Mouse (Mus musculus) thymus, adult 2 months (tissue): ENCODE results near the gene Nop56. TPM values are rescaled to one million over a fixed set of nuclear protein-coding genes. Genes with fewer than 3 reads are reported as not detected.

Source experiments
- DNase-seq: peaks from one replicate; pipeline ENCODE4 v3.0.0; 2021
- H3K27ac ChIP-seq: fragments of 200-500 bp; 2 replicates; pipeline ENCODE4 v1.5.1; 2012; ENCODE audit warnings: low read length, control low read depth; ENCODE audit not compliant: control insufficient read depth, insufficient read depth
- H3K27me3 ChIP-seq: fragments of 200-500 bp; 2 replicates; pipeline ENCODE4 v1.6.1; 2012; ENCODE audit warnings: mild to moderate bottlenecking, low read length, moderate library complexity, mixed read lengths; ENCODE audit not compliant: control insufficient read depth, insufficient read depth
- H3K36me3 ChIP-seq: fragments of 200-500 bp; 2 replicates; pipeline ENCODE4 v1.6.1; 2012; ENCODE audit warnings: mild to moderate bottlenecking, low read length, moderate library complexity; ENCODE audit not compliant: control insufficient read depth, insufficient read depth
- H3K4me1 ChIP-seq: fragments of 200-500 bp; replicated peaks from 2 replicates; pipeline ENCODE4 v1.6.1; 2012; ENCODE audit warnings: low read length; ENCODE audit not compliant: control insufficient read depth, insufficient read depth
- H3K4me3 ChIP-seq: fragments of 200-500 bp; 2 replicates; pipeline ENCODE4 v1.5.1; 2012; ENCODE audit warnings: mild to moderate bottlenecking, low read length, control low read depth, moderate library complexity; ENCODE audit not compliant: control insufficient read depth, insufficient read depth
- CTCF ChIP-seq: fragments of 200-500 bp; IDR thresholded peaks from 2 replicates; pipeline ENCODE4 v1.5.1; 2012; ENCODE audit warnings: mild to moderate bottlenecking, control low read depth, low read length, moderate library complexity, borderline replicate concordance; ENCODE audit not compliant: control insufficient read depth, poor library complexity, insufficient read depth; ENCODE audit errors: extremely low read depth
- POLR2A ChIP-seq: fragments of 200-500 bp; IDR thresholded peaks from 2 replicates; pipeline ENCODE4 v1.6.1; 2012; ENCODE audit warnings: mild to moderate bottlenecking, low read length, control low read depth, moderate library complexity; ENCODE audit not compliant: control insufficient read depth, poor library complexity, insufficient read depth; ENCODE audit errors: extremely low read depth
- WGBS: fragments of 180-500 bp; shearing (Covaris S2); methylation state at CpG from one replicate; pipeline ENCODE4 v1.1.7; 2018; 5-methylcytosine and 5-hydroxymethylcytosine counted together
- polyA plus RNA-seq: library from polyadenylated mRNA; depleted of rRNA; stranded (reverse); fragments of >200 nt; gene quantifications from 2 replicates; pipeline ENCODE4 v1.2.3, GENCODE M21; 2012

The Nop56 gene
- polyA plus RNA-seq, 1 experiment: 214 TPM

DNA sequence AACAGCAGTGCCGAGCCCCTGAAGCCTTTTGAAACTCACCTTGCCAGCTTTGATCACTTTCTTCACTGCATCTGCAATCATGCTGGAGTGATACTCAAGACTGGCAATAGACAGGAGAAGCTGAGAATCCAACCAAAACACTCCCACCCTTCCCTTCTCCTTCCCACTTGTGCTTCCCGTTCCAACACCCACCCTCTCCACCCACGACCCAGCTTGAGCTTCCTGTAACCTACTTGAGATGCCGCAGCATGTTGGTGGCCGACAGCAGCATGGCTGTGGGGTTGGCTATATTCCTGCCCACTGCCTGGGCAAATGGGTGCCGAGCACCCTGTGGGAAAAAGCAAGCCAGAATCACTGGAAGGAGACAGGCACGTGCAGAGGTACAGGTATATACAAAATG is 6.0 kb downstream of the Nop56 start:
- H3K27me3 ChIP-seq: no peaks in the 10 kb centered on the region
- TF ChIP-seq CTCF (no peak), POLR2A (no peak)
- no peak overlapping the region for H3K4me3 ChIP-seq
- H3K4me1 ChIP-seq: peaks cover 10% of the 10 kb centered on the region
- no peak for DNase-seq
- 73% methylated on average over 7 of the region's 7 CpGs for WGBS
- no peak overlapping the region for H3K27ac ChIP-seq
- H3K36me3 ChIP-seq: peaks cover 47% of the 10 kb centered on the region

DNA sequence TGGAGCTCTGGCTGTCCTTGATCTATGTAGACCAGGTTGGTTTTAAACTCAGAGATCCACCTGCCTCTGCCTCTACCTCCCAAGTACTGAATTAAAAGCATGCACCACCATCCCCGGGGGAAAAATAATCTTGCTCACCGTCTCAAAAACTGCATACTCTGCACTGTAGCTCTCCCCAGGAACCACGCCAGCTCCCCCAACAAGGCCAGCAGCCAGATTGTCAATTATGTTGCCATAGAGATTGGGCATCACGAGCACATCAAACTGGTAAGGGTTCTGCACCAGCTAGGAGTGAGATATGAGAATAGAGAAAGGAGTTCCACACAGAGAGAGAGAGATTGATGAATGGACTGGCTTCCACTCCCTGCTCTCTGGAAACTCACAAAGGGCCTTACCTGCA is 6.6 kb downstream of the Nop56 start:
- Histone ChIP-seq H3K4me3 (no peak overlapping the region), H3K36me3 (peaks cover 42% of the 10 kb centered on the region), H3K27me3 (no peaks in the 10 kb centered on the region), H3K4me1 (peaks cover 8% of the 10 kb centered on the region), H3K27ac (no peak overlapping the region)
- TF ChIP-seq POLR2A (no peak), CTCF (no peak)
- WGBS: 88% methylated on average over 4 of the region's 4 CpGs
- no peak for DNase-seq

GRCm38 (mm10) chr2:130283854-130284654 is 9.8 kb downstream of the Nop56 start, which contains the start of gene Idh3b:
Idh3b (minus strand) TSS chr2:130284547.
- WGBS: 2% methylated on average over 51 of the region's 51 CpGs
- H3K4me3 ChIP-seq: peak within 1 kb of the TSS; percentile 89

GRCm38 (mm10) chr2:130289086-130289485 is 14.9 kb downstream of the Nop56 start:
- no peaks in the 10 kb centered on the region for H3K36me3 ChIP-seq
- peaks cover 8% of the 10 kb centered on the region; the same call in 1 of the 2 replicates for H3K27me3 ChIP-seq
- 86% methylated on average over 4 of the region's 4 CpGs for WGBS
- no peak for DNase-seq
- no peak overlapping the region for H3K27ac ChIP-seq
- no peak overlapping the region for H3K4me3 ChIP-seq
- H3K4me1 ChIP-seq: no peaks in the 10 kb centered on the region; the same call in 1 of the 2 replicates
- TF ChIP-seq POLR2A (no peak), CTCF (no peak)

More at GRCm38 (mm10) chr2:130283854-130284654, 9.8 kb downstream of the Nop56 start, which contains the start of gene Idh3b:
- Histone ChIP-seq H3K27me3 (no peaks in the 10 kb centered on the region), H3K36me3 (peaks cover 20% of the 10 kb centered on the region), H3K4me1 (peaks cover 8% of the 10 kb centered on the region), H3K27ac (no peak within 1 kb of the TSS)
- TF ChIP-seq POLR2A (no peak), CTCF (peak; percentile 25; the same call in 1 of the 2 replicates)
- DNase-seq: peak; percentile 79

GRCm38 (mm10) chr2:130291434-130291833 is 17.2 kb downstream of the Nop56 start:
- no peak overlapping the region for H3K4me3 ChIP-seq
- H3K27me3 ChIP-seq: peaks cover 26% of the 10 kb centered on the region; the same call in 1 of the 2 replicates
- WGBS: 6% methylated on average over 8 of the region's 8 CpGs
- peak; percentile 54 for DNase-seq
- no peaks in the 10 kb centered on the region for H3K36me3 ChIP-seq
- H3K27ac ChIP-seq: no peak overlapping the region
- H3K4me1 ChIP-seq: no peaks in the 10 kb centered on the region
- no peak for TF ChIP-seq POLR2A
- TF ChIP-seq CTCF: no peak

GRCm38 (mm10) chr2:130293009-130293408 is 18.8 kb downstream of the Nop56 start:
- 62% methylated on average over 3 of the region's 3 CpGs for WGBS
- peaks cover 34% of the 10 kb centered on the region; the same call in 1 of the 2 replicates for H3K27me3 ChIP-seq

GRCm38 (mm10) chr2:130293486-130293885 is 19.3 kb downstream of the Nop56 start:
- peaks cover 34% of the 10 kb centered on the region; the same call in 1 of the 2 replicates for H3K27me3 ChIP-seq
- no peaks in the 10 kb centered on the region for H3K36me3 ChIP-seq
- no peaks in the 10 kb centered on the region for H3K4me1 ChIP-seq
- no peak overlapping the region for H3K27ac ChIP-seq
- no peak for DNase-seq
- WGBS: 15% methylated on average over 4 of the region's 4 CpGs
- H3K4me3 ChIP-seq: no peak overlapping the region
- no peak for TF ChIP-seq POLR2A
- no peak for TF ChIP-seq CTCF

More at GRCm38 (mm10) chr2:130293009-130293408, 18.8 kb downstream of the Nop56 start:
- no peak overlapping the region for H3K27ac ChIP-seq
- TF ChIP-seq CTCF (no peak), POLR2A (no peak)
- no peak overlapping the region for H3K4me3 ChIP-seq
- H3K4me1 ChIP-seq: no peaks in the 10 kb centered on the region
- DNase-seq: no peak
- H3K36me3 ChIP-seq: no peaks in the 10 kb centered on the region
